In the genomic region with DNA sequence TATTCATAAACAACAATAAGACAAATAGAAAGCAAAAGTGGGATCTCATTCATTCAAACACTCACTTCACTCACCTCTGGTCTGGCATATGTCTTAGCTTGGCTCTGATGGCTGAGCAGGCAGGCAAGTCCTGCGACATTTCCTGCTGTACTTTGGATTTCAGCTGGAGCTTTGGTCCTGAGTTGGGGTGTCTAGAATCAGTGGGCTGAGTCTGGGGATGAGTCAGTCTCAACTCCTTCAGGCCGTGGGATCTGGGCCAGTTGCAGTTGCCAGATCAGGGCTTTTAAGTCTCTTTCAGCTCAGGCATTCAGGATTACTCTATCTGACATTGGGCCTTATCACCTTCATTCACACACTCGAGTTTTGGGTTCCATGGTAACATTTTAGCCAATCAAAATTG, we compare ENCODE assay signal across 27 mouse cellular contexts.
DNase-seq lines count a peak whose midpoint lies in the region; ATAC-seq and TF ChIP-seq lines count a peak whose summit lies in the region.
"Had no signal": no experiment of that assay in that cellular context is flagged by ENCODE, and none has a peak within 500 bp of the region (broad histone marks: within the 10 kb centered on the region; RNA-seq: fewer than 3 reads in every experiment).

No protein-coding gene starts in this region.

- H3K27ac ChIP-seq in hindbrain, postnatal 0 days: no peak overlapping the region
- H3K27ac ChIP-seq: embryonic facial prominence, embryonic 12.5 days; gastrocnemius, adult 2 months; heart, embryonic 13.5 days; hindbrain, embryonic 13.5 days; intestine, embryonic 15.5 days; left cerebral cortex, adult 2 months; limb, embryonic 15.5 days; liver, embryonic 15.5 days; midbrain, embryonic 15.5 days had no signal

- TF ChIP-seq CTCF in hindbrain, postnatal 0 days (IDR thresholded peaks at IDR 0.05; ENCODE audit: low read depth): no peak

- ATAC-seq in hindbrain, postnatal 0 days: no peak
- ATAC-seq: forebrain, embryonic 14.5 days; intestine, embryonic 15.5 days; midbrain, embryonic 15.5 days had no signal

- H3K9me3 ChIP-seq in hindbrain, postnatal 0 days (ENCODE audit: low read length): no peaks in the 10 kb centered on the region
- H3K9me3 ChIP-seq: embryonic facial prominence, embryonic 12.5 days; heart, embryonic 13.5 days; hindbrain, embryonic 13.5 days; intestine, embryonic 15.5 days; limb, embryonic 15.5 days; liver, embryonic 15.5 days; megakaryocyte, embryonic 14.5 days; midbrain, embryonic 15.5 days had no signal

- no peaks in the 10 kb centered on the region for H3K4me1 ChIP-seq in hindbrain, postnatal 0 days (ENCODE audit: insufficient read depth, low read length)
- H3K4me1 ChIP-seq: embryonic facial prominence, embryonic 12.5 days; heart, embryonic 13.5 days; hindbrain, embryonic 13.5 days; intestine, embryonic 15.5 days; limb, embryonic 15.5 days; liver, embryonic 15.5 days; megakaryocyte, embryonic 14.5 days; midbrain, embryonic 15.5 days had no signal

- intact Hi-C loops in left cerebral cortex, postnatal 25 days (cut with DNase I): no loop called here
- intact Hi-C loops in left cerebral cortex, postnatal 10 days (cut with DNase I): no loop called here

- no peak overlapping the region for H3K4me3 ChIP-seq in hindbrain, postnatal 0 days (ENCODE audit: low read length)
- H3K4me3 ChIP-seq: embryonic facial prominence, embryonic 12.5 days; erythroblast, embryonic 14.5 days; gastrocnemius, adult 2 months; heart, embryonic 13.5 days; hindbrain, embryonic 13.5 days; intestine, embryonic 15.5 days; left cerebral cortex, adult 2 months; limb, embryonic 15.5 days; liver, embryonic 15.5 days; megakaryocyte, embryonic 14.5 days; midbrain, embryonic 15.5 days; myocyte had no signal

- no peak overlapping the region for H3K4me2 ChIP-seq in hindbrain, postnatal 0 days (ENCODE audit: low read depth, low read length)
- H3K4me2 ChIP-seq: embryonic facial prominence, embryonic 12.5 days; heart, embryonic 13.5 days; hindbrain, embryonic 13.5 days; intestine, embryonic 15.5 days; limb, embryonic 15.5 days; liver, embryonic 15.5 days; midbrain, embryonic 15.5 days had no signal

- H3K27me3 ChIP-seq in hindbrain, postnatal 0 days (ENCODE audit: insufficient read depth, low read length): no peaks in the 10 kb centered on the region
- H3K27me3 ChIP-seq: CH12.LX; embryonic facial prominence, embryonic 12.5 days; heart, embryonic 13.5 days; hindbrain, embryonic 13.5 days; intestine, embryonic 15.5 days; limb, embryonic 15.5 days; liver, embryonic 15.5 days; megakaryocyte, embryonic 14.5 days; midbrain, embryonic 15.5 days had no signal

- peak; percentile 2 for DNase-seq in adrenal gland, postnatal 10 days
- no peak for DNase-seq in adrenal gland, postnatal 14 days
- DNase-seq in left cerebral cortex, postnatal 25 days (ENCODE audit: low spot score in 2 of 2): peak; percentile 9 to 73
- no peak for DNase-seq in left cerebral cortex, postnatal 10 days (ENCODE audit: extremely low spot score in 1 of 2, low spot score in 2 of 2)
- peak; percentile 4 for DNase-seq in urinary bladder, postnatal 14 days (ENCODE audit: low spot score)
- DNase-seq in urinary bladder, adult 2 months (ENCODE audit: low spot score): no peak
- peak; percentile 26 for DNase-seq in telencephalon, adult 2 months (ENCODE audit: low read depth, low spot score)
- DNase-seq in hindbrain, postnatal 0 days (ENCODE audit: low spot score): no peak
- DNase-seq: cerebellum, adult 8-10 months; gastrocnemius, adult 2 months; kidney, adult 9 months; kidney, postnatal 25 days; lung, postnatal 14 days; thymus, postnatal 36 days had no signal

- WGBS in hindbrain, postnatal 0 days: 65% methylated on average over 3 of the region's 3 CpGs

- no peak overlapping the region for H3K9ac ChIP-seq in hindbrain, postnatal 0 days (replicated peaks; ENCODE audit: low read length)
- H3K9ac ChIP-seq: embryonic facial prominence, embryonic 12.5 days; heart, embryonic 13.5 days; hindbrain, embryonic 13.5 days; intestine, embryonic 15.5 days; limb, embryonic 15.5 days; liver, embryonic 15.5 days; midbrain, embryonic 15.5 days had no signal

- no peaks in the 10 kb centered on the region for H3K36me3 ChIP-seq in hindbrain, postnatal 0 days (ENCODE audit: insufficient read depth, low read length)
- H3K36me3 ChIP-seq: embryonic facial prominence, embryonic 12.5 days; heart, embryonic 13.5 days; hindbrain, embryonic 13.5 days; intestine, embryonic 15.5 days; limb, embryonic 15.5 days; liver, embryonic 15.5 days; midbrain, embryonic 15.5 days had no signal

Comparison
In these comparisons a context has a peak if more than half of its experiments do, and no peak if none do; other contexts are left out.
1. DNase-seq: peak in adrenal gland, postnatal 10 days (single experiment), left cerebral cortex, postnatal 25 days (2 of 2), urinary bladder, postnatal 14 days (single experiment) and telencephalon, adult 2 months (single experiment); none in adrenal gland, postnatal 14 days (single experiment), left cerebral cortex, postnatal 10 days (0 of 2), urinary bladder, adult 2 months (single experiment) and hindbrain, postnatal 0 days (single experiment).